Mouse (Mus musculus) forebrain, embryonic 12.5 days (tissue): Measurements from ENCODE around the gene Kcnip1. TPM values are rescaled to one million over a fixed set of nuclear protein-coding genes. Genes with fewer than 3 reads are reported as not detected.

Experiments
- ATAC-seq: fragments of 200-750 bp; cut with Nextera tagmentation; 2 replicates; pipeline ENCODE4 v1.8.0; 2017; ENCODE audit warnings: moderate TSS enrichment; ENCODE audit not compliant: low FRiP score
- H3K27ac ChIP-seq: fragments of 300-500 bp; sonication (generic); 2 replicates; pipeline ENCODE4 v1.5.1; 2016; ENCODE audit warnings: mild to moderate bottlenecking
- H3K27me3 ChIP-seq: fragments of 300-500 bp; sonication (generic); 2 replicates; pipeline ENCODE4 v1.6.1; 2016; ENCODE audit warnings: mild to moderate bottlenecking
- H3K36me3 ChIP-seq: fragments of 300-500 bp; sonication (generic); replicated peaks from 2 replicates; pipeline ENCODE4 v1.6.1; 2016; ENCODE audit warnings: mild to moderate bottlenecking
- H3K4me1 ChIP-seq: fragments of 300-500 bp; sonication (generic); 2 replicates; pipeline ENCODE4 v1.6.1; 2016
- H3K4me2 ChIP-seq: fragments of 300-500 bp; sonication (generic); 2 replicates; pipeline ENCODE4 v1.6.1; 2016; ENCODE audit warnings: mild to moderate bottlenecking, moderate library complexity
- H3K4me3 ChIP-seq: fragments of 300-500 bp; sonication (generic); replicated peaks from 2 replicates; pipeline ENCODE4 v1.5.1; 2016; ENCODE audit warnings: mild to moderate bottlenecking
- H3K9ac ChIP-seq: fragments of 300-500 bp; sonication (generic); 2 replicates; pipeline ENCODE4 v1.6.1; 2016; ENCODE audit warnings: mild to moderate bottlenecking
- H3K9me3 ChIP-seq: fragments of 300-500 bp; sonication (generic); 2 replicates; pipeline ENCODE4 v1.6.1; 2016
- WGBS: fragments of 180-500 bp; shearing (Covaris S2); methylation state at CpG from one replicate; pipeline ENCODE4 v1.1.7; 2016; 5-methylcytosine and 5-hydroxymethylcytosine counted together
- polyA plus RNA-seq: library from polyadenylated mRNA; unstranded; fragments of >200 nt; fragmentation: Nextera tagmentation; extraction: Ambion mirVana; gene quantifications from 2 replicates; pipeline ENCODE4 v1.2.1, GENCODE M21; 2016

Kcnip1 gene
- polyA plus RNA-seq, 1 experiment from 2014 or later: 16.3 TPM

GRCm38 (mm10) chr11:33751503-33751902 lies 241.4 kb downstream of the Kcnip1 start:
- H3K9ac ChIP-seq: no peak overlapping the region
- no peaks in the 10 kb centered on the region for H3K27me3 ChIP-seq
- H3K4me1 ChIP-seq: peaks cover 6% of the 10 kb centered on the region
- no peak overlapping the region for H3K4me2 ChIP-seq
- H3K27ac ChIP-seq: no peak overlapping the region
- H3K9me3 ChIP-seq: no peaks in the 10 kb centered on the region
- H3K4me3 ChIP-seq: no peak overlapping the region
- no peaks in the 10 kb centered on the region for H3K36me3 ChIP-seq
- 92% methylated on average over 6 of the region's 6 CpGs for WGBS
- ATAC-seq: no peak

DNA sequence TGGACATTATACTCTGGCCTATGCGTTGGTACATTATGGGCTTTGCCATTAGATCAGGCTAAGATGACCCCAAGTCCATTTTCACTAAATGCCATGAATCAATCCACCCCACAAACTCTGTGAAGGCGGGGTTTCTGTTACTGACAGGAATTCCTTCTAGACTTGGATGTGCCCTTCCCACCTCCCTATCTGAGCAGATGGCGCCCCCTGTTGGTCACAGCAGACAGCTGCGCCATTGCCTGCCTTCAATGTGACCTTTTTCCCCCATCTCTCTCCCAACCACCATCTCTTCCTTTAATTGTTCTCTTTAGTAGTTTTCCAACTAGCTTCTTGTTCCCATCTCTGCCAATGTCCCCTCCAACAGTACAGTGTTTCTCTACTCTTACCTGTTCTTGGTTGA lies 243.0 kb downstream of the Kcnip1 start:
- H3K9ac ChIP-seq: no peak overlapping the region
- no peaks in the 10 kb centered on the region for H3K27me3 ChIP-seq
- H3K4me3 ChIP-seq: no peak overlapping the region
- peaks cover 6% of the 10 kb centered on the region for H3K4me1 ChIP-seq
- ATAC-seq: no peak
- H3K36me3 ChIP-seq: no peaks in the 10 kb centered on the region
- H3K9me3 ChIP-seq: no peaks in the 10 kb centered on the region
- no peak overlapping the region for H3K4me2 ChIP-seq
- no peak overlapping the region for H3K27ac ChIP-seq
- 85% methylated on average over 4 of the region's 4 CpGs for WGBS

DNA sequence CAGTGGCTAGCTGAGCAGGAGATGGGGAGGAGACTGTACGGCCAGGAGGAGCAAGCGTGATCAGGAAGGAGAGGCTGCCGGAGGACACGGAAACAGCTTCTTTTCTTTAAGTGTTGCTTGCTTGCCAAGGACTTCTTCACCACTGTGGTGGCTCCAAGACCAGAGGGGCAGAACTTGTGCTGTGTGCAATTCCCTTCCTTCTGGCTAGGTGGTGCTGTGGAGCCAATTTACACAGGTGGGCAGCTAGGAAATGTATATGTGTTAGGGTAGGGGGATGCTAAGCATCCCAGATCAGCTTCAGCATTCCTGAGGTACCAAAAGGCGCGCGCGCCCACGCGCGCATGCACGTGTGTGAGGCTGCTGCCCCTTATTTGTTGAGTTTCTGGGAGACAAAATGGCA lies 243.5 kb downstream of the Kcnip1 start:
- WGBS: 98% methylated on average over 12 of the region's 12 CpGs
- H3K4me1 ChIP-seq: peaks cover 6% of the 10 kb centered on the region
- no peak overlapping the region for H3K9ac ChIP-seq
- no peak overlapping the region for H3K4me2 ChIP-seq
- no peaks in the 10 kb centered on the region for H3K9me3 ChIP-seq
- no peaks in the 10 kb centered on the region for H3K36me3 ChIP-seq
- H3K27me3 ChIP-seq: no peaks in the 10 kb centered on the region
- H3K4me3 ChIP-seq: no peak overlapping the region
- H3K27ac ChIP-seq: no peak overlapping the region
- ATAC-seq: no peak

DNA sequence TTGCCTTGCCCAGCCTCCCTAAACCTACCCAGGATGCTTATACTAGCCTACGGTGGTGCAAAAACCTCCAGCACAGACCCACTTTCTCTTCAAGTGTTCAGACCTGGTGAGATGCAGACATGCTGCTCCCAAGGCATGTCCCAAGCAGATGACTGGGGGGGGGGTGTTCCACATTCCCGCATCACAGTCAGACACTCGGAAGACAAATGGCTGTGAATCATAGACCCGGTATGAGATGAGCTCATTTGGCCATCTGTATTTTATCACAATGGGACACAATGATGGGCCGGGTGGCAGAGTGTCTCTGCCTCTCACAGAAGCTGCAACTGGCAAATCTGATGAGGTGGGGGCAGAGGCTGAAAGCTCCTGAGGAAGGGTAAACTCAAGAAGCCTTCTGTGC lies 244.2 kb downstream of the Kcnip1 start:
- no peak for ATAC-seq
- H3K4me1 ChIP-seq: peaks cover 6% of the 10 kb centered on the region
- no peaks in the 10 kb centered on the region for H3K9me3 ChIP-seq
- no peaks in the 10 kb centered on the region for H3K36me3 ChIP-seq
- H3K4me2 ChIP-seq: no peak overlapping the region
- H3K4me3 ChIP-seq: no peak overlapping the region
- no peak overlapping the region for H3K27ac ChIP-seq
- H3K9ac ChIP-seq: no peak overlapping the region
- WGBS: 93% methylated on average over 5 of the region's 5 CpGs
- no peaks in the 10 kb centered on the region for H3K27me3 ChIP-seq

DNA sequence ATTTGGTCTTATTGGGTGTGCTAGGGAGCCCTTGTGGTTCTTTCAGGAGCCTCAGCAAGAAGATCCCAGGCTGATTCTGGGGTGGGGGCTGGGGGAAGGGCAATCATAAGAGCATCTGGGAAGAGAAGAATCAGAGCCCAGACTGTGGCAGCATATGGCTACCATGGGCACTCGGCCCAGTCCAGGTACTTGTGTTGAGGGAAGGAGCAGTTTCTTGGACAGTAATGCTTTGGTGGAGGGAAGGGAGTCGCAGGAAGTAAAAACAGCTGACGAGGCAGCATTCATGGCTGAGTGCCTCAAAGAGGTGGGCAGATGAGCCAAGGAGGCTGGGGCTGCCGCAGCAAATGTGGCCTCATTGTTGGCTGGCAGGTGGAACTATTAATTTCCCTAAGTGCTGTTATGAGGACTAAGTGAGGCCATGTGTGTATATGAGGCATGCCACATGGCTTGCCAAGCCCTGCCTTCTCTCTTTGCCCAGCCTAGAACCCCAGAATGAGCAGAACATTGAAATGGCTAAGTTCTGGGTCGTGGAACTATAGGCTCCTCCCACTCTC lies 245.5 kb downstream of the Kcnip1 start:
- no peaks in the 10 kb centered on the region for H3K36me3 ChIP-seq
- H3K9ac ChIP-seq: no peak overlapping the region
- no peak for ATAC-seq
- 78% methylated on average over 5 of the region's 5 CpGs for WGBS
- H3K4me3 ChIP-seq: no peak overlapping the region
- H3K9me3 ChIP-seq: no peaks in the 10 kb centered on the region
- peaks cover 3% of the 10 kb centered on the region for H3K4me1 ChIP-seq
- H3K4me2 ChIP-seq: no peak overlapping the region
- H3K27me3 ChIP-seq: no peaks in the 10 kb centered on the region
- H3K27ac ChIP-seq: no peak overlapping the region

DNA sequence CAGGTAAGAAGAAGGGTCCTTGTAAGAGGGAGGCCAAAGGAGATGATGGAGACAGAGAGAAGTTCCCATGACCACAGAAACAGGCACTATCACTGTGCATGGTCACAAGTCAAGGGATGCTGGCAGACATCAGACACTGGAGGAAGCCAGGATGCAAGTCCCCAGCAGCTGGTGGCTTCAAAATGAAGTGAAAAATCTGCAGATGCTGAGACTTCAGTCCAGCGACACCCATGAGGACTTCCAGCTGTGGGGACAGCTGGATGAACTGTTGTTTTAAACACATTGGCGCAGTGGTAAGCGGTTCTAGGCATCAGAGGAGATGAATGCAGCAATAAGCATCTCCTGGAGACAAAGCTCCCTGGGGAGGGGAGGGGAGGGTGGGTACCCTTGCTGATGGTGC lies 246.6 kb downstream of the Kcnip1 start:
- Histone ChIP-seq H3K27ac (no peak overlapping the region), H3K4me3 (no peak overlapping the region), H3K4me1 (peaks cover 9% of the 10 kb centered on the region; the same call in 1 of the 2 replicates), H3K27me3 (no peaks in the 10 kb centered on the region), H3K36me3 (no peaks in the 10 kb centered on the region), H3K9ac (no peak overlapping the region), H3K4me2 (no peak overlapping the region), H3K9me3 (no peaks in the 10 kb centered on the region)
- 75% methylated on average over 3 of the region's 3 CpGs for WGBS
- no peak for ATAC-seq

GRCm38 (mm10) chr11:33745821-33746329 lies 247.1 kb downstream of the Kcnip1 start:
- H3K4me3 ChIP-seq: no peak overlapping the region
- no peak overlapping the region for H3K4me2 ChIP-seq
- no peaks in the 10 kb centered on the region for H3K36me3 ChIP-seq
- peaks cover 9% of the 10 kb centered on the region; the same call in 1 of the 2 replicates for H3K4me1 ChIP-seq
- no peak overlapping the region for H3K27ac ChIP-seq
- no peaks in the 10 kb centered on the region for H3K27me3 ChIP-seq
- no peak for ATAC-seq
- WGBS: 97% methylated on average over 3 of the region's 3 CpGs
- H3K9me3 ChIP-seq: no peaks in the 10 kb centered on the region
- H3K9ac ChIP-seq: no peak overlapping the region

DNA sequence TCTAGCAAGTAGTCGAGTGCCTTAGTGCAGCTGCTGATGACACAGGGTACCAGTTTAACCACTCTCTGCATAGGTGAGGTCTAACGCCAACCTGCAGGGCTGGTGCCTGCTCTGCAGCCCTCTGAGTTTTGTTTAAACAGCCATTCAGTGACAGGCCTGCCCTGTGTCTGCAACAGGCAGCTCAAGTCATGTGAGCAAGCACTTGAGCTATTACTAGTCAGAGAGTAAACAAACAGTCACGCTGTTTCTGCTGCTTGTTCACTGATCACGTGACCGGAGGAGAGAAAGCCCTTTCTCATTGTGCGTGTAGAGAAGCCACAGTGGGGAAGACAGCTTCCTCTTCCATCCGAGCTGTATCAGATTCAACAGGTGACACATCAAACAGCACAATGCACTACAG lies 248.5 kb downstream of the Kcnip1 start:
- Histone ChIP-seq H3K9me3 (no peaks in the 10 kb centered on the region), H3K27me3 (no peaks in the 10 kb centered on the region), H3K4me2 (no peak overlapping the region), H3K36me3 (no peaks in the 10 kb centered on the region), H3K27ac (no peak overlapping the region), H3K4me3 (no peak overlapping the region), H3K9ac (no peak overlapping the region), H3K4me1 (peaks cover 9% of the 10 kb centered on the region; the same call in 1 of the 2 replicates)
- WGBS: 55% methylated on average over 7 of the region's 7 CpGs
- no peak for ATAC-seq

- peaks cover 9% of the 10 kb centered on the region; the same call in 1 of the 2 replicates for H3K4me1 ChIP-seq
- H3K27me3 ChIP-seq: no peaks in the 10 kb centered on the region
- WGBS: 90% methylated on average over 3 of the region's 3 CpGs
- H3K4me2 ChIP-seq: no peak overlapping the region
- ATAC-seq: no peak
- H3K36me3 ChIP-seq: no peaks in the 10 kb centered on the region
- H3K27ac ChIP-seq: no peak overlapping the region
- no peak overlapping the region for H3K4me3 ChIP-seq
- H3K9me3 ChIP-seq: no peaks in the 10 kb centered on the region
- no peak overlapping the region for H3K9ac ChIP-seq
These were observed 252.8 kb downstream of the Kcnip1 start for GRCm38 (mm10) chr11:33740187-33740586.

DNA sequence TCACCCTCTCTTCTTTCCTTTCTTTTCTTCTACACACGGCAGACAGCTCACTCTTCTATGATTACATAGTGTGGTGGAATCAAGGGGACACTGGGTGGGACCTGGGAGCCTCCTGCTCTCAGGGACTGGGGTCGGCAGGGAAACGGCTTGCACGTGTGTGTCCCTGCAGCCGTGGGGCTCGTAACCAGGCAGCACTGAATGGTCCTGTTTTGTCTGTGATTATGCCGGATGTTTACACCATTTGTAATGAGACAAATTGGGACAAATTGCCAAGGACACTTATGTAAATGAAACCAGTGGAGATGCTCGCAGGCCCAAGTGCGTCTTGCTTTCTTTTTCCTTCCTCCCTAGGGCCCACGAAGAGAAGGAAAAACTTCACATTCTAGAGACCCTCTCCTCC lies 256.5 kb downstream of the Kcnip1 start:
- H3K27ac ChIP-seq: no peak overlapping the region
- no peak for ATAC-seq
- WGBS: 60% methylated on average over 10 of the region's 10 CpGs

DNA sequence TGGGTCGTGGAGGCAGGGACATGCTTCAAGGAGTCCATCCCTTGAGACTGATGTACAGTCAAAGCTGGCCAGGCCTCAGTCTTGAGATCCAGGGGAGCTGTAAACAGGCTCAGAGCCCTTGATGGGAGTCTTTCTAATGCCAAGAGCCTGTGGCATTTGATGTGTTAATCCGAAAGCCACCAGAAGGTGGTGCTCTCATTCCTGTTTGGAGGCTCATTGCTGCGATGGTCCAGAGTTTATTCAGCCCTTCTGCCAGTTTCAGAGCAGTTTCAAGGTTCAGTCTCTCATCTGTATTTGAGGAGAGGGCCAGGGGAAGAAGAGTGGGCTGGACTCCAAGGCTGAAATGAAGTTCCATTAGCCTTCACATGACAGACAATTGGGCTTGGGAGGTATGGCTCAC lies 259.7 kb downstream of the Kcnip1 start:
- H3K4me1 ChIP-seq: no peaks in the 10 kb centered on the region
- H3K4me2 ChIP-seq: no peak overlapping the region
- ATAC-seq: 0 out of 2 replicates have a peak, but pooled peaks have one; percentile 41
- H3K27me3 ChIP-seq: no peaks in the 10 kb centered on the region
- H3K9me3 ChIP-seq: no peaks in the 10 kb centered on the region
- 9% methylated on average over 3 of the region's 3 CpGs for WGBS
- no peak overlapping the region for H3K4me3 ChIP-seq
- H3K27ac ChIP-seq: no peak overlapping the region
- H3K36me3 ChIP-seq: no peaks in the 10 kb centered on the region
- no peak overlapping the region for H3K9ac ChIP-seq

More for the DNA sequence above, 256.5 kb downstream of the Kcnip1 start:
- Histone ChIP-seq H3K4me2 (no peak overlapping the region), H3K4me1 (peaks cover under 1% of the 10 kb centered on the region; the same call in 1 of the 2 replicates), H3K27me3 (no peaks in the 10 kb centered on the region), H3K36me3 (no peaks in the 10 kb centered on the region), H3K9me3 (no peaks in the 10 kb centered on the region), H3K9ac (no peak overlapping the region), H3K4me3 (no peak overlapping the region)

GRCm38 (mm10) chr11:33732358-33732757 lies 260.6 kb downstream of the Kcnip1 start:
- H3K4me2 ChIP-seq: no peak overlapping the region
- no peak overlapping the region for H3K27ac ChIP-seq
- H3K36me3 ChIP-seq: no peaks in the 10 kb centered on the region
- H3K4me1 ChIP-seq: no peaks in the 10 kb centered on the region
- no peak overlapping the region for H3K4me3 ChIP-seq
- no peak for ATAC-seq
- 97% methylated on average over 8 of the region's 8 CpGs for WGBS
- H3K9ac ChIP-seq: no peak overlapping the region
- H3K27me3 ChIP-seq: no peaks in the 10 kb centered on the region
- H3K9me3 ChIP-seq: no peaks in the 10 kb centered on the region

DNA sequence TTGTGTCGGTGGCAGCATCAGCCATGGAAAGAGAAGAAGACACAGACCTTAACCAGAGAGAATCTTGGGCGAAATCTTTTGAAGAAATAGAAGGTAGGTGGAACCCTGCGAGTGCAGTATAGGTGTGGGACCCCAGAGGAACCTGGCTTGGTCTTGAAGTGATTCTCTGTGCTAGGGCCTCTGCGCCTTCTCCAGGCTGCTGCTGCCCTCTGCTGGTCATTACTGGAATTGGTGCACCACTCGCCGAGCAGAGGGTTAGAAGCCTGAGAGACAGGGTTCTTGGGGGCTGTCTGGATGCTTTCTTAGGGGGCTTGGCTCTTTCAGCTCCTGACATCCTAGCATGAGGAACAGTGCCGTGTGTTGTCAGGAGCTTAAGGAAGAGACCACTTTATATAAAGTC lies 271.7 kb downstream of the Kcnip1 start:
- H3K9me3 ChIP-seq: no peaks in the 10 kb centered on the region
- no peaks in the 10 kb centered on the region for H3K4me1 ChIP-seq
- peak; percentile 44; the same call in 1 of the 2 replicates for ATAC-seq
- no peak overlapping the region for H3K27ac ChIP-seq
- H3K36me3 ChIP-seq: no peaks in the 10 kb centered on the region
- no peak overlapping the region for H3K4me2 ChIP-seq
- H3K27me3 ChIP-seq: peaks cover 8% of the 10 kb centered on the region; the same call in 1 of the 2 replicates
- 24% methylated on average over 7 of the region's 7 CpGs for WGBS
- no peak overlapping the region for H3K9ac ChIP-seq
- H3K4me3 ChIP-seq: no peak overlapping the region
